Mouse (Mus musculus): ENCODE measurements around the gene Dst. TPM values are rescaled to one million over a fixed set of nuclear protein-coding genes. Genes with fewer than 3 reads are reported as not detected.
A peak's percentile ranks its signal among the peaks of the same experiment; 100 is the strongest.

Gene Dst
- total RNA-seq, 4 experiments from 2014 or later = 366 to 489 (median 444) TPM

DNA sequence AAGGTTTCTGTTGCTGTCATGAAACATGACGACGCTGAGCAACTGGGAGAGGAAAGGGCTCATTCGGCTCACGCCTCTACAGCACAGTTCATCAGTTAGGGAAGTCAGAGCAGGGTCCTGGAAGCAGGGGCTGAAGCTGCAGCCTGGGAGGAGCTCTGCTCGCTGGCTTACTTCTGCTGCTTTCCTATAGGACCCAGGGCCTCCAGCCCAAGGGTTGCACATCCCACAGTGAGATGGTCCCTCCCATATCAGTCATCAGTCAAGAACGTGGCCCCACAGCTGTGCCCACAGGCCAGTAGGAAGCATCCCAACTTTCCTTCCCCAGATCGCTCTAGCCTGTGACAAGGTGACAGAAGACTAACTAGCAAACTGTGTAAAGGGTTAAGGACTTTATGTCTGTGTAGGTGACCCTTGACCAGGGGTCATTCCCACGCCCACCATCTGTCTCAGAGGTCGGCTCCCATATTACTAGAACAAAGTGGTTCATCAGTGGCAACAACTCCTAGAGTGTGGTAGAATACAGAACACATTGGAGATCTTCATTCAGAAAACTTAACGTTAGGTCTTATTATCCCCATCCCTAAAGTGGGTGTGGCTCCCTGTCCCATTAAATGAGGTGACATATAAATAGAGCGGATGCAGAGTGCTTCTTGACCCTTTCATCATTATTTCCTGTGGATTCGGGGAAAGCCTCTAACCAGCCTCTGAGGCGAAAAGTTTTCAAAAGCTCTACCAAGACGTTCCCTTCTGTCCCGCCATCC lies 219.9 kb downstream of the Dst start:
- DNase-seq (ENCODE audit: low spot score) = no peak

DNA sequence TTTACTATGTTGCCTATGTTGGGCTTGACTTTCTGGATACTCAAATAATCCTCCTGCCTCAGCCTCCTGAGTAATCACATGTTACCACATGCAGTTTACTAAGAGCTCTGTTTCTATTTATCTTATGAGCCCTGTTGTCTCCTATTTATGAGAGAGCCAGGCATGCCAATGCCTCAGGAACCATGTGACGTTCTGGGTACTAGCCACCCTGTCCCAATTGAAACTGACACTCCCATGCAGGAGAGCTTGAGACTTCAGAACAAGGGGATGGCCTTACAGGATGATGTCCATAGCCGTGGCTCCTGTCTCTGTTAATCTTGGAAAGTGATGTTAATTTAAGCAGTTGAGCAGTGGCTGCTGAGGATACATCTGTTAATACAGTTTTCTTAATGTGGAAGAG lies 220.8 kb downstream of the Dst start:
- DNase-seq (ENCODE audit: low spot score) = no peak

DNA sequence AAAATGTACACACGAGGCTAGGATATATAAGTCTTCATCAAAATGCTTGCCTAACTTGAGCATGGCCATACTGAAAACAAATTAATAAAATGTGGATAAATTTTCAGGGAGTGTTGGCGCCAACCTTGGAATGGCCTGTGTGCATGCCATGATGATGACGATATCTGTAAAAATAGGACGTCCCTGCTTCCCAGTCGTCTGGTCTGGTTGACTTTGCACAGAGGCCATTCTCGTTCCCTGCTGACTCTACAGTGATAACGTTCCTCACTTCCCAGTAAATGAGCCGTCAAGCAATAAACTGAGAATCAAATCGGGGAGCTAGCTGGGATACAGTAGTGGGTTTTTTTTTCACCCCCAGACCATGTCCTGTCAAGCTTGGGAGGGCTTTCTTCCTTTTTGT lies 221.7 kb downstream of the Dst start:
- peak; percentile 70 for DNase-seq (ENCODE audit: low spot score)

DNA sequence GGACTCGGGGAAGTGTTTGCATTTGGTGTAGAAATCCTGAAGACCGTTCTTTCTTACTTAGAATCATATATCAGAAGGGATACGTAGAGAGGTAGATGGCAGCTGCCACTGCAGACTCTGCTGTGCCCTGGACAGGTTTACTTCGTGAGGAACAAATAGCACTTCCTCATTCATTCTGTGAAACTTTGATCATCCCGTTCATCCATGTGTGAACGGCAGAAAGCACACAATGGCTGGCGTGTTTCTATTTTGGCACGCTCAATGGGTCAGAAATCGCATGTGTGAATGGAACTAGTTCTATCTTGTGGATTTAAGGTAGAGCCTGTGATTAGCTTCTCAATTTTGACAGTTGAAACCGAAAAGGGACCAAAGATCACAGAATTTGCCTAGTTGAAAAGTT lies 222.8 kb downstream of the Dst start:
- DNase-seq (ENCODE audit: low spot score) = no peak

DNA sequence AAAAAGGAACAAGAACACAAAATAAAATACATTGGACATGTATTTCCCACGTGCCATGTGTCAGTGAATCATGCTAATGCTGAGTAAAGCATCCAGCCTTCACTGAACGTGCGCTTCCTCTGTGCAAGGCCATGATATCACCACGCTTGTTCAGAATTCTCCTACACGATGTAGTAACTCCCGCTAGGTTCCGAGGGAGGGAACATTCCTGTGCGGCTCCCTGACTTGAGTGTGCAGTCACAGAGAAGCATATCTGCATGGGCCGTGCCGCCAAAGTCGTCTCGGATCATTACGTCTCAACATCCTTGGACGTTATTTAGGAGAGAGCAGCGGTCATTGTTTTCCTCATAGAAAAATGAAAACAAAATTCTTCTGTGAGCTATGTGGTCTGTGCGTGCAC lies 224.8 kb downstream of the Dst start:
- no peak for DNase-seq (ENCODE audit: low spot score)

DNA sequence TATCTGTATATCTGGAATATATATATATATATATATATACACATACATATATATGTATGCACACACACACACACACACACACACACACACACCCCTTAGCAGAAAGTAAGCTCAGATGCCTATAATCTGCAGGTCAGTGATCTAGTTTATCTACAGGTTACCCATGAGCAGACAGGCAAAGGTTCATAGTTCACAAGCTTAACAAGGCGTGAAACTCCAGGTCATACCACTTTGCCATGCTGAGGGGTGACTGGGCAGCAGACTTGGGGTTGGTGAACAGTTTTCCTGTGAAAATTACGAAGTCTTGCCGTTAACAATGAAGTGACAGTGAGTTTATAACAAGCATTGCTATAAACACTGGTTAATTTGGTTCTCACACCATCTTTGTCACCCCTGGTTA lies 227.5 kb downstream of the Dst start:
- DNase-seq (ENCODE audit: low spot score) = no peak

DNA sequence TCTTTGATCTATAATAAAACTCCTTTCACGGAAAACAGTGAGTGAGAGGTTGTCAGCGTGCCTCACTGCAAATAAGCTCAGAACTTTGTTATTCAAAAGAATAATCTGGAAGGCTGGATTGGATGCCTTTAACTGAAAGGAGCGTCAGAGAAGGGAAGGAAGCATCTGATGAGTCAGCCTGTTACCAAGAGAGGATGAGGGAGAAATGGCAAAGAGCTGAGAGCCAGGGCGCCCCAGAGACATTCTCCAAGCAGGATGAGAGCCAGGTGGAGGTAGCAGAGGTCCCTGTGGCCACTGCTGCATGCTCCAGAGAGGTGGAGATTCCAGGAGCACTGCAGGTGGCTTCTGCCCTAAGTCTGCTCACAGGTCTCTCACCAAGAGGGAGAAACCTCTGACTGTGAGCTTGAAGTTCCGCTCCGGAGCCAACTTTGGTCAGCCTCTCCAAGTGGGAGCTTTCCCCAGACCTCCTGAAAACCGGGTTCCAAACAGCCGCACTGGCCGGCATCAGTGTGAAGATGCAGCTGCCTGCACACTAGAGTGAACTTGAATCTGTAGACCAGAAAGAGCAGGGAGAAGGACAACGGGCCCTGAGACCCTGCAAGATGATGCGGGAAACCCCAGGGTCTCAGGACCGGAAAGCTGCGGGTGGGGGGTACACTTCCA lies 231.3 kb downstream of the Dst start:
- DNase-seq (ENCODE audit: low spot score) = no peak

DNA sequence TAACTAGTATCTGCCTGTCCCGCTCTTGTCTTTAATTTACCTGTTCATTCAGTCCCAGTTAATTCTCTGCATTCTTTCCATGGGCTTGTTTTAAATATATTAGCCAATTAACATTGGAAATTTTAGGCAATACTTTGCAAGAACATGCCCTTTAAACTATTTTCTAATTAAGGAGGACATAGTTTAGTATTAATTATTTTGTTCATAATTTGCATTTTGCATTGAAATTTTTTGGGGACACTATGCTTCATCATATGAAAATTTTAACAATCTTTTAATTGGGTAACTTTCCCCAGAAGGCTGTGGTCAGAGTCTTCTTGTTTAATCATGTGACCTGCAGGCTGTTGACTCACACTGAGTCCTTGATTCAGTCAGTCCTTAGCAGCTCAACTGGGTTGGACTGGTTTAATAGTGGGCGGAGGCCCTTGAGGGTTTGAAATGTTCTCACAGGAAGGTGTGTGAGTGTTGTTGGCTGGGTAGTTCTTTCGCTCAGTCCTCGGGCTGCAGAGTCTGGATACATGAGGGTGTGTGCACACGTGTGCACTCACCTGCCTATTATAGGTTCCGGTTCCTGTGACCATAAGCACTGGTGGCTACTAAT lies 231.9 kb downstream of the Dst start:
- no peak for DNase-seq (ENCODE audit: low spot score)

DNA sequence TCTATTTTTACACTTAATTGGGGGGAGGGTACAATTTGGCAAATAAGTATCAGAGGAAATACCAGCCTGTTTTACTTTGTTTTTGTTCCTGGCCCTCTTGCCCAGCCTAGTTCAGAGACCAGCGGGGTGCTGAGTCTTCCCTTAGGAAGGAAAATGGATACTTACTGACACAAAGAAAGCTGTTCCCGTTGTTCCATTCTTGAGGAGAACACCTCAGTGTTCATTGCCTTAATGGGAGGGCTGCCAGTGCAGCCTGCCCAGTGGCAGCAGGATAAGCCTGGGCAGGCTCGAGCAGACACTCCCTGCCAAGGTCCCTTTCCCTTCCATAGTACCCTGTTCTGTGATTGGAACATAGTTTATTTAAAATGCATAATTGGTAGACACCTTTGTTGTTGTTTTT lies 232.7 kb downstream of the Dst start:
- DNase-seq (ENCODE audit: low spot score) = no peak

DNA sequence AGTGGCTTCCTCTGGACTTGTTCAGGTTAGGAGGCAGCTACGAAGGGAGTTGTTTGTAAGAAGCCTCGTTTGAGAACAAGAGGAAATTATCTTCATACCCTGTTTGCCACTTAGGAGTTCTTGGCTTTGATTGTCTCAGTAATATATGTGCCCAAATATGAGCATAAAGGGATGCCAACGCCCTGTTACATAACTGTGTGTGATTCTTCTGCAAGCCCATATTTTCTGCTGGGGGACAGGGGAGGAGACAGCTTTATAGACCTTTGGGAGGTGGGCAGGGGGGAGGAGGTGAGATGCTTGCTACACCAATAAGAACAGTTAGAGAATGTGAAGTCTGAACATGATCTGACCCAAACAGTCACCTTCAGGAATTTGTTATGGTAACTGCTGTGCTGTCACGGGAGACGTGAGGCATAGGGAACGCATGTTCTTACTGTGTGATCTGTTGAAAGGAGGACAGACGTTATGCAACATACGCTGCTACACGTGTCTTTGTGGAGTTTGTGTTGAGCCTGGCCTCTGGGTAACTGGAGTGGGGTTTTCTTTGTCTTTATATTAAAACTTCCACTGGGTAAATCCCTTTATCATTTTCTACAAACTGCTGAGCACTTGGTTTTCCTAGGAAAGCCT lies 235.0 kb downstream of the Dst start:
- DNase-seq (ENCODE audit: low spot score) = no peak

DNA sequence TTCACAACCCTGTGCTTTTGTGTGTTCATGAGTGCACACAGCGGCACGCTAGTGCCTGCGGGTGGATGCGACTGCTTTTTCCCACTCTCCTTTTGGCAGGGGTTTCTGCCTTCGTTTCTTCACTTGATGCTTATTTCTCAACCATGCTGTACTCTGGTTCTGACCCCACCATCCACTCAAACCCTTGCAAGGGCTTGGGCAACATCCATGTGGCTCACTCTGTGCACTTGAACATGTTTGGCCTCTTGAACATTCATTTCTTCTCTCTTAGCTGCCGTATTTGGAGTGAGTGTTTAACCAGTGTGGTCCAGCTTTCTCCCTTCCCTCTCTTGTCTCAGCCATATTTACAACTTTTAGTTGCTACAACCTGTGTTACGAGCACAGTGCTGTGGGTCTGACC lies 236.8 kb downstream of the Dst start:
- DNase-seq (ENCODE audit: low spot score) = no peak

DNA sequence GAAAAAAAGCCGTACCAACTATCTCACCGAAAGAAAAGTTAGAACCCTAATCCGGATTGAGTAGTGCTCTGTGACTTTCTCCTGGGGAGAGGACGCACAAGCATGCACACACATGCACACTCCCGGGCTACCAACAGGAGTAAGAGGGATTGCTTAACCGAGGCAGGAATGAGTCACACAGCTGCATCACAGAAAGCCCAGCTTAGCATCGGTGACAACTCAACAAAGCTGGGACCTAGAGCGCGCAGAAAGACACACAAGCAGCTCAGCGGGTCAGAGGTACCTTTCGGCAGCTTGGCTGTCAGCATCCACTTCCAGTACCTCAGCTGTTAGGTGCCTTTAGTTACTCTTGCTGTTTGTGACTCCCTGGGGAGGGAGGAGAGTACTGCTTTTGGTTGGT lies 240.0 kb downstream of the Dst start:
- DNase-seq (ENCODE audit: low spot score) = no peak

DNA sequence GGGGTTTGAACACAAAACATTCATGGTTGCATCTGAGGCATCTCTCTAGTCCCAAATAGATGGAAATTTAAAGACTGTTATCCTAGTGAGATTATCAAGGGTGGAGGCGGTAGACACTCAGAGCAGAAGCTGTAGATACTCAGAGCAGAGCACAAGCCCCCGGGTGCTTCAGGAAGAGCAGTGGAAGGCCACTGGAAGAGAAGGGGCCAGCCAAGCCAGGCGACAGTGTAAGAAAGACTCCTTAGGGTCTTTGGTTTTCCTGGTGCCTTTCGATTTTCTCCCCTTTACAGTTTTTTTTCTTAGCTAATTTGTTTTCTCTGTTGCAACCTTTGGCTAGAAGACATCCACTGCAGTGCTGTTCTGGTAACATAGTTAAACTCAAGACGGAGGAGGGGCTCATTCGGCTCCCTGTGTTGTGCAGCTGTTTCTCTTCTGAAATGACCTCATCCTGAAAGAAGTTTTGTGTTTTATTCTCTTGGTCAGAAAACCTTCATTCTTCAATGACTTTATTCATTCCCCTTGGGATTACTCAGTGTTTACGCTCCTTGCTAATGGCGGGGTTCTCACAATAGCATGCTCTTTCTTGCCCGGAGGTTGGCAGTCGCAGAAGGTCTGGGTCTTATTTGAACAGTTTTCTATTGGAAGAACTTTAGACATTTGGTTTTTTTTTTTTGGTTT lies 242.5 kb downstream of the Dst start:
- DNase-seq (ENCODE audit: low spot score) = peak; percentile 49

DNA sequence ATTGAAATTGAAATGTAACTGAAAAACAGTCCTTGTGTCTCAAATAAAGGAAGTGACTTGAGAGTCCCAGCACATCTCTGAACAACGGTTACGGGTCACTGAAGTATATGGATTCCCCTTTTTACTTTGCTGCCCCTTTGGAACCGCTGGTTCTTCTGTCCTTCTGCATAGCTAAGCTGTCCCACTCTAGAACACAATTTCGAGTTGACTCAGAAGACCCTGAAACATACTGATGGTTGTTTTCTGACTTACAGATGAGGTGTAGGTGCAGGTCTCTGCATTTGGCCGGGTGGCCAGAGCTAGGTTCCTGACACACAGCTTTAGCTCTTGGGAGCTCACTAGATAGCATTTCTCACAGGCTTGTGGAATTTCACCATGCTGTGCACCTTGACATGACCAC lies 244.7 kb downstream of the Dst start:
- DNase-seq (ENCODE audit: low spot score) = no peak

DNA sequence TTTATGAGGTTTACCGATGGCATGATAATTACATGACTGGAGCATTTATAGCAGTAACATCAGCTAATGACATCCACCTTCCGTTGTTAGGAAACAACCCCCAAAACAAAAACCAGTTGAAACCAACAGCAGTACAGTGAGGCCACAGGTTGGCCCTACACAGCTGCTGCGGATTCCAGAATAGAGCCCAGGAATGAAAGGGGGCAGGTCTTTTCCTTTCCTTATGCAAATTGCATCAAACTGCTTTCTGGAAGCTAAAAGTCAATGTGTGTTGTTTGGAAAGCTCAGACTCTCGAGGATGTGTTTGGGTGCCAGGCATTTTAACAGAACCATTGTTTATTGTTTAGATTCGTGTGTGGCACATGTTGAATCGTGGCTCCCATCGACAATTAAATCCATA lies 248.0 kb downstream of the Dst start:
- no peak for DNase-seq (ENCODE audit: low spot score)

DNA sequence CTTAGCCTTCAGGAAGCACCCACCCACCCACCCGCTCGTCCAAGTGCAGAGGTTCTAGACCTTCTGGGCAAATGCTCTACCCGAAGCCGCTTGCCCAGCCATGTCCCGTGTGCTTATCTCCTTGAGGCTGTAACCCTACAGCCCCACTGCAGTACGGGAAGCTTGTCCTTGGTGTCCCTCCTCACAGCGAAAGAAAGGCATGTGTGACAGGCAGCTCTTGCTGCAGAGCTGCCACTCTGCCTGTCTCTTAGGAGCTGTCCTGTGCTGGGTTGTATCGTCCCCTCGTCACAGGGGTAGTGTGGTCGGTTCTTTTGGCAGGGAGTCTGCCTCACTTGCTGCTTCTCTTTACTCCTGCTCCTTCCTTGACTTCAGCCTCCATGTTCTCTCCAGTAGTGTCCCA lies 249.7 kb downstream of the Dst start:
- DNase-seq (ENCODE audit: low spot score) = no peak

DNA sequence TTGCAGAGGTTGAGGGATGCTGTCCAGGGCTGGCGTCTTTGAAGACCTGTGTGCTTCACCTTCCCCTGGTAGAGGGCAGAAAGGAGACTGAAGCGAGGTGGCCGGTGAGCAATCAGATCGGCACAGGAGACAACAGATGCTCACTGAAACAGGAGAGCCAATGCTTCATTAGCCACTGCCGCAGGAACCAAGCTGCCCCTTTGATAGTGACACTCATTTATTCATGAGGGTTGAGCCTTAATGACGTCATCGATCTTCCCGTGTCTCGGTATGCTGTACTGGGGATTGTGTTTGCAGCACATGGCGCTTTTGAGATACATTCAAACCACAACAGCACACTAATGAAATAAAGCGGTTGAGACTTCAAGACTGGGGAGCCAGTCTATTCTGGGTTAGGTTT lies 250.8 kb downstream of the Dst start:
- no peak for DNase-seq (ENCODE audit: low spot score)

DNA sequence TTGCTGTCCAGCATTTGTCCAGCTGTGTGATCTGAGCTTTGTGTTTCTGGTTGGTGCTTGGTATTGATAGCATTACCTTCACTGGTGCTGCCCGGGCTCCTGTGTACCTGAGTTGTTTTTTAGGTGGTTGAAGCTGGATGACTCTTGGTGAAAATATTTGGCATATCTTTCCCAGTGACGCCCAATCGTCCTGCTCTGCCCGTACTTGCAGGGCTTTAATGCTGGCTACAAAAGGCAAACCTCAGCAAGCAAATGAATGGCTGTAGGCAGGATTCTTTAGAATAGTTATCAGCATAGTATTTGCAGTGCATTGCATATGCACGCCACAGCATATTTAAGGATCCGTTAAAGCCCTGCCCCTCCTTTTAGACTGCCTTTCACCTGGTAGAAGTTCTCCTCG lies 251.9 kb downstream of the Dst start:
- no peak for DNase-seq (ENCODE audit: low spot score)

DNA sequence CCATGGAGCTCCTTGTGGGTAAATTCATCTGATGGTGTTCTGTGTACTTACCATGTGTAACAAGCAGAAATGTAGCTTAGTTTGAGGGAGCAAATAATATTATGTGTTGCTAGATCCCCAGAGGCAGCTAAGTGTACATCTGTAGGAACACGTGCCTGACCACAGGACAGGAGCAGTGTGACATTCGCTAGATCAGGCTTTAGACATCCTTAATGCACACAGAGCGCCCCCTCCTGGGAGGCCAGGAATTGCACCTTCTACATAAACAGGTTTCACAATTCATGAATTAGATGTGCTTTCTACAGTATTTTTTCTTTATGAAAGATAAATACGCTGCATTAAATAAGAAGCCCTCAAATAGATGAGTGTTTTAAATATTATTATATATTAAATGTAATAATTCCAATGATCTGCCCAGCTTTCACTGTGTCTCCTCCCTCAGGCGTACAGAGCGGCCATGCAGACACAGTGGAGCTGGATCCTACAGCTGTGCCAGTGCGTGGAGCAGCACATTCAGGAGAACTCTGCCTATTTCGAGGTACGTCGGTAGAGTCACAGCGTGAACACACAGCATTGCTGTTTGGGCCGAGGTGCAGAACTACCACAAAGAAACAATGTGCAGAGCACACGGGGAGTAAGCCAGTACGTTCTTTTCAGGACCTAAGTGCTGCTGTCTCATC lies 256.7 kb downstream of the Dst start:
- peak; percentile 85 for DNase-seq (ENCODE audit: low spot score)

DNA sequence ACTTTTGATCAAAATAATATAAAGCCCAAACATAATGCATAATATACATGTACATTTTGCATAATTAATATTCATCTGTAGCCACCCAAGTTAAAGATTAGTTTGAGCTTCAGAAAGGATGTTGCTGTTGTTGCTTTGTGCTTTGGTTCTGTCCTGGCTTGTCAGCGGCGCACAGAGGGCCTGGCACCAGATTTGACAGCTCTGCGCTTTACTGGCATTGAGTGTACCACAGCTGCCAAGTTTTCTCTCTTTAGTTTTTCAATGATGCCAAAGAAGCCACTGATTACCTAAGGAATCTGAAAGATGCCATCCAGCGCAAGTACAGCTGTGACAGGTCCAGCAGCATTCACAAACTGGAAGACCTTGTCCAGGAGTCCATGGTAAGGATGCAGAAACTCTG lies 257.9 kb downstream of the Dst start:
- no peak for DNase-seq (ENCODE audit: low spot score)

All from heart, adult 8-10 months (tissue).